Mouse (Mus musculus) cortical plate, adult 2 months (tissue): Measurements from ENCODE around the gene Acsl3.

Source experiments
- CTCF ChIP-seq: fragments of 200-500 bp; IDR thresholded peaks from 2 replicates; pipeline ENCODE4 v1.5.1; 2011; ENCODE audit warnings: mild to moderate bottlenecking, control low read depth, low read length; ENCODE audit not compliant: insufficient read depth; ENCODE audit errors: extremely low read depth
- POLR2A ChIP-seq: fragments of 200-500 bp; IDR thresholded peaks from 2 replicates; pipeline ENCODE4 v1.6.1; 2011; ENCODE audit warnings: mild to moderate bottlenecking, low read length, control low read depth; ENCODE audit not compliant: insufficient read depth; ENCODE audit errors: extremely low read depth

- TF ChIP-seq CTCF (no peak), POLR2A (no peak)
These were observed 52.4 kb downstream of the Acsl3 start for GRCm38 (mm10) chr1:78710026-78710425.
